Mouse (Mus musculus) gastrocnemius, postnatal 10 days (tissue): Measurements from ENCODE around the gene Anapc15-ps. TPM values are rescaled to one million over a fixed set of nuclear protein-coding genes. Genes with fewer than 3 reads are reported as not detected.
"Not testable (repeated sequence)": the region's sequence is repeated elsewhere in the genome, so short reads cannot be mapped to it uniquely, and the experiment has no call there.

ENCODE experiments used
- DNase-seq: peaks from one replicate; pipeline ENCODE4 v3.0.0; 2021; ENCODE audit warnings: mixed read lengths
- total RNA-seq, 2 experiments: library from RNA; stranded (reverse); gene quantifications; 2 replicates each; pipeline ENCODE4 v1.2.3; 2021

Anapc15-ps gene
- total RNA-seq, 2 experiments from 2014 or later, result not detected

GRCm38 (mm10) chr10:95667371-95668030, 5.8 kb downstream of the Anapc15-ps start:
- DNase-seq, result no peak

- no peak for DNase-seq
Measured at GRCm38 (mm10) chr10:95666791-95667190, 6.5 kb downstream of the Anapc15-ps start.

- DNase-seq, result no peak
Measured at GRCm38 (mm10) chr10:95665426-95665990, 7.7 kb downstream of the Anapc15-ps start.

GRCm38 (mm10) chr10:95664613-95665012, 8.6 kb downstream of the Anapc15-ps start:
- DNase-seq, result no peak

GRCm38 (mm10) chr10:95660356-95660755, 12.9 kb downstream of the Anapc15-ps start:
- no peak for DNase-seq

- no peak for DNase-seq
Measured at GRCm38 (mm10) chr10:95659471-95660150, 13.6 kb downstream of the Anapc15-ps start.

- DNase-seq, result no peak
Measured at GRCm38 (mm10) chr10:95658836-95659343, 14.4 kb downstream of the Anapc15-ps start.

- DNase-seq, result no peak
Measured at GRCm38 (mm10) chr10:95656236-95657225, 16.7 kb downstream of the Anapc15-ps start.

- no peak for DNase-seq
Measured at GRCm38 (mm10) chr10:95652131-95652530, 21.1 kb downstream of the Anapc15-ps start.

- DNase-seq, result no peak
Measured at GRCm38 (mm10) chr10:95648326-95648888, 24.8 kb downstream of the Anapc15-ps start.

GRCm38 (mm10) chr10:95647128-95647527, 26.1 kb downstream of the Anapc15-ps start:
- DNase-seq, result no peak

GRCm38 (mm10) chr10:95646576-95646975, 26.7 kb downstream of the Anapc15-ps start:
- DNase-seq, result no peak

- DNase-seq, result no peak
Measured at GRCm38 (mm10) chr10:95643696-95644360, 29.4 kb downstream of the Anapc15-ps start.

- DNase-seq, result no peak
Measured at GRCm38 (mm10) chr10:95643042-95643441, 30.2 kb downstream of the Anapc15-ps start.

GRCm38 (mm10) chr10:95641335-95641734, 31.9 kb downstream of the Anapc15-ps start:
- no peak for DNase-seq

GRCm38 (mm10) chr10:95639429-95639828, 33.8 kb downstream of the Anapc15-ps start:
- DNase-seq, result no peak

- DNase-seq, result no peak
Measured at GRCm38 (mm10) chr10:95634751-95635150, 38.5 kb downstream of the Anapc15-ps start.

- no peak for DNase-seq
Measured at GRCm38 (mm10) chr10:95634261-95634660, 39.0 kb downstream of the Anapc15-ps start.

GRCm38 (mm10) chr10:95631568-95631967, 41.7 kb downstream of the Anapc15-ps start:
- no peak for DNase-seq

- peak; percentile 23 for DNase-seq
Measured at GRCm38 (mm10) chr10:95630726-95631345, 42.4 kb downstream of the Anapc15-ps start.

- DNase-seq, result not testable (repeated sequence)
Measured at GRCm38 (mm10) chr10:95630166-95630565, 43.1 kb downstream of the Anapc15-ps start.
